Mouse (Mus musculus) gastrocnemius, postnatal 14 days (tissue): Measurements from ENCODE around the gene Pacsin3. TPM values are rescaled to one million over a fixed set of nuclear protein-coding genes. Genes with fewer than 3 reads are reported as not detected.
"Not testable (repeated sequence)": the region's sequence is repeated elsewhere in the genome, so short reads cannot be mapped to it uniquely, and the experiment has no call there.

Source experiments
- DNase-seq: peaks from one replicate; pipeline ENCODE4 v3.0.0; 2021; ENCODE audit warnings: mixed read lengths
- intact Hi-C: fragments of 180-260 bp; cut with DNase I; formaldehyde crosslinking; loops from one replicate; pipeline ENCODE4 v1.15.1; 2025; ENCODE audit warnings: low total_unique reads
- long read RNA-seq, 2 experiments: library from polyadenylated mRNA; stranded (forward); transcript quantifications; one replicate each; pipeline ENCODE4 v2.0.0; 2021
- total RNA-seq, 2 experiments: library from RNA; stranded (reverse); gene quantifications; 2 replicates each; pipeline ENCODE4 v1.2.3; 2021

Gene Pacsin3
- 100 to 1,000 TPM; 282 to 292 TPM for total RNA-seq
- long read RNA-seq, experiment 1, transcript Pacsin3-202 (10 exons, 1,867 nt), result minor isoform, 10 of 301 reads
- long read RNA-seq, experiment 1, transcript Pacsin3-201 (11 exons, 1,862 nt), result major isoform, 14 of 301 reads
- long read RNA-seq, experiment 1, partial matches to known transcripts, result 184 of 301 reads
- long read RNA-seq, experiment 1, other reads (novel, unspliced or antisense), result 88 of 301 reads
- long read RNA-seq, experiment 2, transcript Pacsin3-201 (11 exons, 1,862 nt), result major isoform, 18 of 311 reads
- long read RNA-seq, experiment 2, transcript Pacsin3-202 (10 exons, 1,867 nt), result minor isoform, 7 of 311 reads
- long read RNA-seq, experiment 2, transcript Pacsin3-215 (11 exons, 1,859 nt), result minor isoform, 7 of 311 reads
- long read RNA-seq, experiment 2, partial matches to known transcripts, result 150 of 311 reads
- long read RNA-seq, experiment 2, other reads (novel, unspliced or antisense), result 129 of 311 reads

GRCm38 (mm10) chr2:91255661-91256150 is at the start of gene Pacsin3:
TSS of gene Pacsin3 (plus strand) at chr2:91255954.
- intact Hi-C loops, result no loop called here
- DNase-seq, result peak; percentile 41

GRCm38 (mm10) chr2:91206254-91206775 is 49.4 kb upstream of the Pacsin3 start:
- DNase-seq, result no peak
- intact Hi-C loops, result no loop called here

- DNase-seq, result no peak
- intact Hi-C loops, result no loop called here
Measured at GRCm38 (mm10) chr2:91213311-91213710, 42.4 kb upstream of the Pacsin3 start.

GRCm38 (mm10) chr2:91217032-91217431 is 38.7 kb upstream of the Pacsin3 start:
- no peak for DNase-seq
- intact Hi-C loops, result no loop called here

- no peak for DNase-seq
- intact Hi-C loops, result no loop called here
Measured at GRCm38 (mm10) chr2:91220501-91220900, 35.3 kb upstream of the Pacsin3 start.

GRCm38 (mm10) chr2:91223614-91224013 is 32.1 kb upstream of the Pacsin3 start:
- intact Hi-C loops, result no loop called here

GRCm38 (mm10) chr2:91229735-91230134 is 26.0 kb upstream of the Pacsin3 start:
- intact Hi-C loops, result no loop called here

More at GRCm38 (mm10) chr2:91223614-91224013, 32.1 kb upstream of the Pacsin3 start:
- no peak for DNase-seq

GRCm38 (mm10) chr2:91236601-91237510 is 18.9 kb upstream of the Pacsin3 start, which contains the start of gene Ddb2:
TSS of gene Ddb2 (minus strand) at chr2:91236982.
- intact Hi-C loops, result no loop called here
- DNase-seq, result peak; percentile 97

More at GRCm38 (mm10) chr2:91229735-91230134, 26.0 kb upstream of the Pacsin3 start:
- no peak for DNase-seq

GRCm38 (mm10) chr2:91237511-91238080 is 18.2 kb upstream of the Pacsin3 start:
- intact Hi-C loops, DNase-seq: not testable (repeated sequence)

- no peak for DNase-seq
- intact Hi-C loops, result no loop called here
Measured at GRCm38 (mm10) chr2:91242547-91242946, 13.2 kb upstream of the Pacsin3 start.

- DNase-seq, result no peak
- intact Hi-C loops, result no loop called here
Measured at GRCm38 (mm10) chr2:91243416-91243815, 12.3 kb upstream of the Pacsin3 start.

GRCm38 (mm10) chr2:91244557-91245228 is 11.1 kb upstream of the Pacsin3 start:
- no peak for DNase-seq
- intact Hi-C loops, result no loop called here

GRCm38 (mm10) chr2:91248366-91248765 is 7.4 kb upstream of the Pacsin3 start:
- DNase-seq, result no peak
- intact Hi-C loops, result no loop called here

- intact Hi-C loops, result no loop called here
- no peak for DNase-seq
Measured at GRCm38 (mm10) chr2:91252001-91252400, 3.8 kb upstream of the Pacsin3 start.

GRCm38 (mm10) chr2:91252512-91252911 is 3.2 kb upstream of the Pacsin3 start:
- intact Hi-C loops, result no loop called here
- DNase-seq, result no peak

GRCm38 (mm10) chr2:91254725-91255380 is 901 bp upstream of the Pacsin3 start:
- no peak for DNase-seq
- intact Hi-C loops, result no loop called here

- intact Hi-C loops, result no loop called here
Measured at GRCm38 (mm10) chr2:91256256-91257125, 737 bp downstream of the Pacsin3 start.

More at GRCm38 (mm10) chr2:91256256-91257125, 737 bp downstream of the Pacsin3 start:
- peak; percentile 75 for DNase-seq
